Comparison of ENCODE assay signal across 11 mouse cellular contexts in the genomic region with DNA sequence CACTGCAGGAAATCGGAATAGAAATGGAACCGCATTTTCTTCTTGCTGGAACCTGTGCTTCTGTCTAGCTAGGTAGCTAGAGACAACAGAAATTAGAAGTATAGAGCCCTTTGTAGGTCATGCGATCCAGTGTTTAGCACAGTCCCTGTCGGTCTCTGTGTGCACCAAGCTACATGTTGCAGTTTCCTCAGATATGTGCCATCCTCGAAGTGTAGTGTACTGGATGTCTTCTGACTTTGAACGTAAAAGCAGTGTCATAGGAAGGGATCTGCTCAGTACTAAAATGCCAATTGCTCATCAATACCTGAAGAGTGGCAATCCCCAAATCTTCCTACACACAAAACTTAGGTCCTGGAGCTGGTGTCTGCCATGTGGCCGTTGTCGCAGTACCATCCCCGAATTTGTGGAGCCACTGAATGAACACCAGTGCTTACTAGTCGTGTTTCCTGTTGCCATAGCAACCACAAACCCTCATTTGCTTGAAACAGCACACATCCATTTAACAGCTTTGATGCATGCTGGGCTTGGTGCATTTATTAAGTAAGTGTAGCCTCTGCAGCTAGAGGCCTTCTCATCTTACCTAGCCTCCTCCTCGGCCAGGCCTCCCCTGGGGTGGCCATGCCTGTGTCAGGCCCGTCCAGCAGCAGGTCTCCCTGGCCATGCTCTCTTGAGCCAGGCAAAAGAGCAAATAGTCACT.
DNase-seq lines count a peak whose midpoint lies in the region; ATAC-seq lines count a peak whose summit lies in the region.
"Had no signal": no experiment of that assay in that cellular context is flagged by ENCODE, and none has a peak within 500 bp of the region (broad histone marks: within the 10 kb centered on the region; RNA-seq: fewer than 3 reads in every experiment).

No protein-coding gene starts in this region.

- H3K36me3 ChIP-seq in embryonic facial prominence, embryonic 14.5 days (ENCODE audit: control insufficient read depth, insufficient read depth, low read length) = no peaks in the 10 kb centered on the region
- 0 out of 2 replicates have a peak, but pooled peaks cover 2% of the 10 kb centered on the region for H3K36me3 ChIP-seq in limb, embryonic 11.5 days (ENCODE audit: control insufficient read depth, insufficient read depth, low read length)
- H3K36me3 ChIP-seq in intestine, embryonic 16.5 days (ENCODE audit: control insufficient read depth, insufficient read depth, low read length) = no peaks in the 10 kb centered on the region
- H3K36me3 ChIP-seq: stomach, embryonic 15.5 days had no signal

- no peaks in the 10 kb centered on the region for H3K9me3 ChIP-seq in embryonic facial prominence, embryonic 14.5 days (ENCODE audit: control insufficient read depth, low read length)
- no peaks in the 10 kb centered on the region for H3K9me3 ChIP-seq in limb, embryonic 11.5 days (ENCODE audit: control insufficient read depth, low read length)
- H3K9me3 ChIP-seq in intestine, embryonic 16.5 days (ENCODE audit: control insufficient read depth, low read length) = no peaks in the 10 kb centered on the region
- H3K9me3 ChIP-seq: stomach, embryonic 15.5 days had no signal

- H3K4me3 ChIP-seq in embryonic facial prominence, embryonic 14.5 days (ENCODE audit: low read depth, low read length) = no peak overlapping the region
- no peak overlapping the region for H3K4me3 ChIP-seq in limb, embryonic 11.5 days (ENCODE audit: low read depth, low read length)
- no peak overlapping the region for H3K4me3 ChIP-seq in intestine, embryonic 16.5 days (ENCODE audit: low read length)
- H3K4me3 ChIP-seq: myocyte; stomach, embryonic 15.5 days had no signal

- H3K4me2 ChIP-seq in embryonic facial prominence, embryonic 14.5 days (ENCODE audit: low read depth, low read length) = no peak overlapping the region
- no peak overlapping the region for H3K4me2 ChIP-seq in limb, embryonic 11.5 days (ENCODE audit: low read depth, severe bottlenecking)
- no peak overlapping the region for H3K4me2 ChIP-seq in intestine, embryonic 16.5 days (ENCODE audit: low read depth, low read length)
- H3K4me2 ChIP-seq: stomach, embryonic 15.5 days had no signal

- H3K9ac ChIP-seq in embryonic facial prominence, embryonic 14.5 days (ENCODE audit: low read depth, low read length) = no peak overlapping the region
- H3K9ac ChIP-seq in limb, embryonic 11.5 days (ENCODE audit: low read length) = no peak overlapping the region
- no peak overlapping the region for H3K9ac ChIP-seq in intestine, embryonic 16.5 days (ENCODE audit: low read depth, low read length)
- H3K9ac ChIP-seq: stomach, embryonic 15.5 days had no signal

- peak; percentile 15 for DNase-seq in right cerebral cortex, adult 18-20 months
- DNase-seq in right cerebral cortex, postnatal 14 days = no peak
- peak; percentile 46 for DNase-seq in embryonic facial prominence, embryonic 14.5 days (ENCODE audit: low spot score)
- DNase-seq in limb, embryonic 11.5 days (ENCODE audit: low spot score) = peak; percentile 62
- no peak for DNase-seq in ovary, adult 18-20 months (ENCODE audit: low spot score)
- no peak for DNase-seq in gastrocnemius, postnatal 25 days
- DNase-seq: cerebellum, adult 2 months had no signal

- WGBS in embryonic facial prominence, embryonic 14.5 days = 56% methylated on average over 12 of the region's 12 CpGs
- WGBS in limb, embryonic 11.5 days = 45% methylated on average over 12 of the region's 12 CpGs
- WGBS in intestine, embryonic 16.5 days = 69% methylated on average over 12 of the region's 12 CpGs

- ATAC-seq in embryonic facial prominence, embryonic 14.5 days (ENCODE audit: low read depth) = no peak
- ATAC-seq in limb, embryonic 11.5 days (ENCODE audit: insufficient number of reproducible peaks, low FRiP score, low TSS enrichment, low read depth) = peak; percentile 21; the same call in 1 of the 2 replicates
- ATAC-seq in intestine, embryonic 16.5 days = no peak
- ATAC-seq: inflammation-experienced regulatory T-cells, adult 6 months had no signal

- H3K27me3 ChIP-seq in embryonic facial prominence, embryonic 14.5 days (replicated peaks; ENCODE audit: control insufficient read depth, insufficient read depth, low read length) = no peaks in the 10 kb centered on the region
- no peaks in the 10 kb centered on the region for H3K27me3 ChIP-seq in limb, embryonic 11.5 days (ENCODE audit: control insufficient read depth, insufficient read depth, low read length)
- H3K27me3 ChIP-seq in intestine, embryonic 16.5 days (replicated peaks; ENCODE audit: control insufficient read depth, insufficient read depth, low read length) = no peaks in the 10 kb centered on the region
- H3K27me3 ChIP-seq: stomach, embryonic 15.5 days had no signal

- H3K27ac ChIP-seq in embryonic facial prominence, embryonic 14.5 days (replicated peaks; ENCODE audit: low read depth, low read length) = no peak overlapping the region
- no peak overlapping the region for H3K27ac ChIP-seq in limb, embryonic 11.5 days (replicated peaks; ENCODE audit: low read depth, low read length)
- no peak overlapping the region for H3K27ac ChIP-seq in intestine, embryonic 16.5 days (ENCODE audit: low read length)
- H3K27ac ChIP-seq: stomach, embryonic 15.5 days had no signal

- H3K4me1 ChIP-seq in embryonic facial prominence, embryonic 14.5 days (ENCODE audit: control insufficient read depth, insufficient read depth, low read length) = 0 out of 2 replicates have a peak, but pooled peaks cover 4% of the 10 kb centered on the region
- peaks cover 26% of the 10 kb centered on the region for H3K4me1 ChIP-seq in limb, embryonic 11.5 days (ENCODE audit: control insufficient read depth, insufficient read depth, low read length)
- peaks cover 10% of the 10 kb centered on the region for H3K4me1 ChIP-seq in intestine, embryonic 16.5 days (ENCODE audit: control insufficient read depth, insufficient read depth, low read length)

Comparison
In these comparisons a context has a peak if more than half of its experiments do, and no peak if none do; other contexts are left out.
1. DNase-seq: peak in right cerebral cortex, adult 18-20 months (single experiment), embryonic facial prominence, embryonic 14.5 days (single experiment) and limb, embryonic 11.5 days (single experiment); none in right cerebral cortex, postnatal 14 days (single experiment), ovary, adult 18-20 months (single experiment) and gastrocnemius, postnatal 25 days (single experiment).